Mouse (Mus musculus): ENCODE measurements around the gene Kpna4.

GRCm38 (mm10) chr3:69064005-69064404 lies 62.9 kb downstream of the Kpna4 start:
- TF ChIP-seq POLR2A (IDR thresholded peaks at IDR 0.05; ENCODE audit: borderline replicate concordance, extremely low read depth, insufficient read depth, insufficient read length, poor library complexity, severe bottlenecking) (no peak), CTCF (IDR thresholded peaks at IDR 0.05; ENCODE audit: borderline replicate concordance, extremely low read depth, insufficient read depth, insufficient read length) (no peak)
